Mouse (Mus musculus) limb, embryonic 14.5 days (tissue): Measurements from ENCODE around the gene Gm15056. TPM values are rescaled to one million over a fixed set of nuclear protein-coding genes. Genes with fewer than 3 reads are reported as not detected.

ENCODE experiments used
- ATAC-seq: fragments of 200-750 bp; cut with Nextera tagmentation; 2 replicates; pipeline ENCODE4 v1.8.0; 2017; ENCODE audit warnings: low read depth, moderate number of reproducible peaks, moderate TSS enrichment; ENCODE audit not compliant: low FRiP score
- DNase-seq: peaks from one replicate; pipeline ENCODE4 v3.0.0-alpha.2; 2015; ENCODE audit warnings: low spot score
- H3K27ac ChIP-seq: fragments of 300-500 bp; sonication (generic); replicated peaks from 2 replicates; pipeline ENCODE4 v1.5.1; 2014; ENCODE audit warnings: low read depth, mild to moderate bottlenecking, low read length, moderate library complexity, mixed read lengths
- H3K27me3 ChIP-seq: fragments of 300-500 bp; sonication (generic); 2 replicates; pipeline ENCODE4 v1.6.1; 2014; ENCODE audit warnings: low read length, mixed read lengths; ENCODE audit not compliant: control insufficient read depth, insufficient read depth
- H3K36me3 ChIP-seq: fragments of 300-500 bp; sonication (generic); 2 replicates; pipeline ENCODE4 v1.6.1; 2014; ENCODE audit warnings: mild to moderate bottlenecking, low read length, moderate library complexity, mixed read lengths; ENCODE audit not compliant: control insufficient read depth, insufficient read depth
- H3K4me1 ChIP-seq: fragments of 300-500 bp; sonication (generic); 2 replicates; pipeline ENCODE4 v1.6.1; 2014; ENCODE audit warnings: antibody characterized with exemption, low read length, mixed read lengths; ENCODE audit not compliant: control insufficient read depth, insufficient read depth
- H3K4me2 ChIP-seq: fragments of 300-500 bp; sonication (generic); replicated peaks from 2 replicates; pipeline ENCODE4 v1.6.1; 2014; ENCODE audit warnings: low read depth, mild to moderate bottlenecking, low read length, moderate library complexity; ENCODE audit not compliant: severe bottlenecking
- H3K4me3 ChIP-seq: fragments of 300-500 bp; sonication (generic); replicated peaks from 2 replicates; pipeline ENCODE4 v1.5.1; 2014; ENCODE audit warnings: low read length
- H3K9ac ChIP-seq: fragments of 300-500 bp; sonication (generic); 2 replicates; pipeline ENCODE4 v1.6.1; 2014; ENCODE audit warnings: mild to moderate bottlenecking, low read depth, low read length, moderate library complexity; ENCODE audit not compliant: severe bottlenecking
- H3K9me3 ChIP-seq: fragments of 300-500 bp; sonication (generic); 2 replicates; pipeline ENCODE4 v1.6.1; 2016; ENCODE audit warnings: low read length; ENCODE audit not compliant: control insufficient read depth
- POLR2A ChIP-seq: fragments of 200-500 bp; IDR thresholded peaks from 2 replicates; pipeline ENCODE4 v1.8.0; 2012; ENCODE audit warnings: inconsistent platforms, mild to moderate bottlenecking, moderate library complexity, borderline replicate concordance; ENCODE audit not compliant: insufficient read depth, insufficient read length; ENCODE audit errors: extremely low read depth
- WGBS: fragments of 180-500 bp; shearing (Covaris S2); extraction: QIAGEN DNeasy Blood & Tissue Kit; methylation state at CpG from one replicate; pipeline ENCODE4 v1.1.7; 2014; 5-methylcytosine and 5-hydroxymethylcytosine counted together
- polyA plus RNA-seq, 2 experiments: library from polyadenylated mRNA; depleted of rRNA in 1 of 2; stranded (reverse) in 1 of 2; unstranded in 1 of 2; fragments of >200 nt; fragmentation: Nextera tagmentation in 1 of 2; extraction: Ambion mirVana in 1 of 2; gene quantifications; 2 replicates each; pipeline versions ENCODE4 v1.2.1 to v1.2.3; 2012 to 2014

Gene Gm15056
- polyA plus RNA-seq, 2 experiments: not detected

DNA sequence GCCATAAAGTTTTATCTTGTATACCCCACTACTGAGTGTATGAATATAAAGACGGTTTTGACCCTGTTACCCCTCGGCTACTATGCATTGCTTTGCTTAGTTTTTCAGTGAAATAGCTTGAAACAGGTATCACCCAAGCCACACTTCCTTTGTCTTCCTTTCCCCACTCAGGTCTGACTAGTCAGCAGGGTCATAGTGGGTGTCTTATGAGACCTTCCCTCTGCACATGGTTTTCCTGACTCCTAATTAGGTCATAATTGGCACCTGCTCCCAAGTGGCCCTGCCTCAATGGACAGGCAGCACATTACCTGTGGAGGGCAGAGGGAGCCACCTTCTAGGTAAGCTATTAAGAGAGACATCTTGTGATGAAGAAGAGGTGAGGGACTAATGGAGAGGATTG lies 10.1 kb downstream of the Gm15056 start, which contains the start of gene Defb33:
Gene Defb33, plus strand, starts transcription at position 301 of the 400 bp plus-strand sequence.
- DNase-seq: no peak
- no peaks in the 10 kb centered on the region for H3K27me3 ChIP-seq
- 88% methylated on average over 2 of the region's 2 CpGs for WGBS

GRCm38 (mm10) chr8:20874608-20875007 lies 27.8 kb downstream of the Gm15056 start:
- Histone ChIP-seq H3K9me3 (no peaks in the 10 kb centered on the region), H3K9ac (no peak overlapping the region), H3K4me3 (no peak overlapping the region), H3K36me3 (no peaks in the 10 kb centered on the region), H3K4me2 (no peak overlapping the region), H3K27me3 (no peaks in the 10 kb centered on the region), H3K4me1 (no peaks in the 10 kb centered on the region), H3K27ac (no peak overlapping the region)
- 37% methylated on average over 6 of the region's 6 CpGs for WGBS
- no peak for TF ChIP-seq POLR2A
- DNase-seq (peak; percentile 2), ATAC-seq (peak; percentile 53; the same call in 1 of the 2 replicates)

More for the DNA sequence above, 10.1 kb downstream of the Gm15056 start, which contains the start of gene Defb33:
- Histone ChIP-seq H3K9me3 (0 out of 2 replicates have a peak, but pooled peaks cover 4% of the 10 kb centered on the region), H3K9ac (no peak within 1 kb of the TSS), H3K36me3 (no peaks in the 10 kb centered on the region), H3K4me1 (no peaks in the 10 kb centered on the region), H3K4me2 (no peak within 1 kb of the TSS), H3K27ac (no peak within 1 kb of the TSS), H3K4me3 (no peak within 1 kb of the TSS)
- ATAC-seq: no peak
- no peak for TF ChIP-seq POLR2A

Other genes starting within 250 kb of the Gm15056 start
- gene Defb33, start 10.0 kb downstream of the Gm15056 start, polyA plus RNA-seq (2012; rRNA removed): not detected in 2 replicates
- gene Defb33, start 10.0 kb downstream of the Gm15056 start, polyA plus RNA-seq (2014; fragmentation: Nextera tagmentation; extraction: Ambion mirVana): not detected in 2 replicates
- not detected in 2 replicates for gene Gm6040, start 19.4 kb upstream of the Gm15056 start, polyA plus RNA-seq (2012; rRNA removed)
- not detected in 2 replicates for gene Gm6040, start 19.4 kb upstream of the Gm15056 start, polyA plus RNA-seq (2014; fragmentation: Nextera tagmentation; extraction: Ambion mirVana)
- not detected in 2 replicates for gene AY761185, start 42.1 kb upstream of the Gm15056 start, polyA plus RNA-seq (2012; rRNA removed)
- gene AY761185, start 42.1 kb upstream of the Gm15056 start, polyA plus RNA-seq (2014; fragmentation: Nextera tagmentation; extraction: Ambion mirVana): not detected in 2 replicates
- gene Defa21, start 122.9 kb upstream of the Gm15056 start, polyA plus RNA-seq (2012; rRNA removed): 0.49 and 0.52 TPM in 2 replicates
- not detected in 2 replicates for gene Defa21, start 122.9 kb upstream of the Gm15056 start, polyA plus RNA-seq (2014; fragmentation: Nextera tagmentation; extraction: Ambion mirVana)
- not detected in 2 replicates for gene Defa23, start 152.4 kb upstream of the Gm15056 start, polyA plus RNA-seq (2012; rRNA removed)
- gene Defa23, start 152.4 kb upstream of the Gm15056 start, polyA plus RNA-seq (2014; fragmentation: Nextera tagmentation; extraction: Ambion mirVana): not detected in 2 replicates
- gene Defa35, start 162.4 kb upstream of the Gm15056 start, polyA plus RNA-seq (2012; rRNA removed): not detected in 2 replicates
- gene Defa35, start 162.4 kb upstream of the Gm15056 start, polyA plus RNA-seq (2014; fragmentation: Nextera tagmentation; extraction: Ambion mirVana): not detected in 2 replicates
- not detected in 2 replicates for gene Defa25, start 181.8 kb upstream of the Gm15056 start, polyA plus RNA-seq (2012; rRNA removed)
- gene Defa25, start 181.8 kb upstream of the Gm15056 start, polyA plus RNA-seq (2014; fragmentation: Nextera tagmentation; extraction: Ambion mirVana): not detected in 2 replicates
- not detected in 2 replicates for gene Gm14851, start 193.4 kb upstream of the Gm15056 start, polyA plus RNA-seq (2012; rRNA removed)
- gene Gm14851, start 193.4 kb upstream of the Gm15056 start, polyA plus RNA-seq (2014; fragmentation: Nextera tagmentation; extraction: Ambion mirVana): not detected in 2 replicates
- gene Defa30, start 232.0 kb upstream of the Gm15056 start, polyA plus RNA-seq (2012; rRNA removed): not detected in 2 replicates
- not detected in 2 replicates for gene Defa30, start 232.0 kb upstream of the Gm15056 start, polyA plus RNA-seq (2014; fragmentation: Nextera tagmentation; extraction: Ambion mirVana)